Mouse (Mus musculus) intestine, embryonic 16.5 days (tissue): Measurements from ENCODE around the gene Slc12a9. TPM values are rescaled to one million over a fixed set of nuclear protein-coding genes. Genes with fewer than 3 reads are reported as not detected.

Experiments
- ATAC-seq: fragments of 200-750 bp; cut with Nextera tagmentation; 2 replicates; pipeline ENCODE4 v1.8.0; 2017; ENCODE audit warnings: moderate TSS enrichment, moderate library complexity
- H3K27ac ChIP-seq: fragments of 300-500 bp; sonication (generic); 2 replicates; pipeline ENCODE4 v1.5.1; 2014; ENCODE audit warnings: mild to moderate bottlenecking, low read length
- H3K27me3 ChIP-seq: fragments of 300-500 bp; sonication (generic); replicated peaks from 2 replicates; pipeline ENCODE4 v1.6.1; 2014; ENCODE audit warnings: low read length, control low read depth, mixed read lengths; ENCODE audit not compliant: control insufficient read depth, insufficient read depth
- H3K36me3 ChIP-seq: fragments of 300-500 bp; sonication (generic); 2 replicates; pipeline ENCODE4 v1.6.1; 2014; ENCODE audit warnings: low read length, control low read depth; ENCODE audit not compliant: control insufficient read depth, insufficient read depth
- H3K4me1 ChIP-seq: fragments of 300-500 bp; sonication (generic); 2 replicates; pipeline ENCODE4 v1.6.1; 2014; ENCODE audit warnings: low read length, control low read depth, mixed read lengths; ENCODE audit not compliant: control insufficient read depth, insufficient read depth
- H3K4me2 ChIP-seq: fragments of 300-500 bp; sonication (generic); 2 replicates; pipeline ENCODE4 v1.6.1; 2014; ENCODE audit warnings: low read depth, low read length, control low read depth
- H3K4me3 ChIP-seq: fragments of 300-500 bp; sonication (generic); 2 replicates; pipeline ENCODE4 v1.5.1; 2014; ENCODE audit warnings: mild to moderate bottlenecking, low read length
- H3K9ac ChIP-seq: fragments of 300-500 bp; sonication (generic); 2 replicates; pipeline ENCODE4 v1.6.1; 2014; ENCODE audit warnings: low read depth, low read length
- H3K9me3 ChIP-seq: fragments of 300-500 bp; sonication (generic); 2 replicates; pipeline ENCODE4 v1.6.1; 2016; ENCODE audit warnings: low read length, control low read depth; ENCODE audit not compliant: control insufficient read depth
- whole genome bisulfite sequencing: fragments of 180-500 bp; shearing (Covaris S2); extraction: QIAGEN DNeasy Blood & Tissue Kit; methylation state at CpG from one replicate; pipeline ENCODE4 v1.1.7; 2014; 5-methylcytosine and 5-hydroxymethylcytosine counted together
- polyA plus RNA-seq: library from polyadenylated mRNA; unstranded; fragments of >200 nt; fragmentation: Nextera tagmentation; extraction: Ambion mirVana; gene quantifications from 2 replicates; pipeline ENCODE4 v1.2.1, GENCODE M21; 2015

The Slc12a9 gene
- 14.7 and 15.7 TPM in 2 replicates for polyA plus RNA-seq

GRCm38 (mm10) chr5:137333512-137334174, at the start of gene Slc12a9:
Gene Slc12a9 (minus strand): TSS chr5:137333597.
- Histone ChIP-seq H3K36me3 (no peaks in the 10 kb centered on the region), H3K27ac (peak within 1 kb of the TSS; percentile 69), H3K4me2 (peak within 1 kb of the TSS; percentile 80), H3K4me3 (peak within 1 kb of the TSS; percentile 73), H3K9me3 (no peaks in the 10 kb centered on the region), H3K4me1 (peaks cover 26% of the 10 kb centered on the region), H3K27me3 (no peaks in the 10 kb centered on the region), H3K9ac (peak within 1 kb of the TSS; percentile 81)
- peak; percentile 88 for ATAC-seq
- WGBS = under 1% methylated on average over 44 of the region's 44 CpGs

GRCm38 (mm10) chr5:137381152-137381551, 47.8 kb upstream of the Slc12a9 start:
- no peak overlapping the region for H3K4me3 ChIP-seq
- no peaks in the 10 kb centered on the region for H3K27me3 ChIP-seq
- H3K4me2 ChIP-seq = no peak overlapping the region
- H3K9ac ChIP-seq = no peak overlapping the region
- H3K4me1 ChIP-seq = peaks cover 6% of the 10 kb centered on the region
- H3K36me3 ChIP-seq = no peaks in the 10 kb centered on the region
- WGBS = 55% methylated on average over 4 of the region's 4 CpGs
- no peak overlapping the region for H3K27ac ChIP-seq
- no peaks in the 10 kb centered on the region for H3K9me3 ChIP-seq
- no peak for ATAC-seq

DNA sequence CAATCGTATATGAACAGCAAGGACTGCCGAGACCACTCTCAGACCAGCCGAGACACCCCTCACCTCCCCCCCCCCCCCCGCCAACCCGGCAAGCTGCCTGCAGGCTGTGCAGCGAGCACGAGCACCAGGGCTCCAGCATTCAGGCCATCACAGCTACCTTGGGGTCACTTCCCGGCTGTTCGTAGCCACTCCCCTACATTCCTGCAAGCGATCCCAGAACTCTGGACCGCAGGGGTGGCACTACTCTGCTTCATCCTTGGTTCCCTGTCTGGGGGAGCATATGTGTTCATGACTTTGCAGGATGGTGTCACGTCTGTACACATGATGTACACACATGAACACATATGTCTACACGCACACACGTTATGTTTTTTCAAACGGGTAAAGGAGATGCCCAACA, 44.2 kb upstream of the Slc12a9 start:
- H3K9me3 ChIP-seq = no peaks in the 10 kb centered on the region
- H3K36me3 ChIP-seq = peaks cover 10% of the 10 kb centered on the region
- H3K27me3 ChIP-seq = no peaks in the 10 kb centered on the region
- 23% methylated on average over 11 of the region's 15 CpGs for WGBS
- H3K27ac ChIP-seq = no peak overlapping the region
- no peak overlapping the region for H3K4me3 ChIP-seq
- no peak overlapping the region; the same call in 1 of the 2 replicates for H3K4me2 ChIP-seq
- H3K4me1 ChIP-seq = peaks cover 10% of the 10 kb centered on the region
- no peak overlapping the region for H3K9ac ChIP-seq
- ATAC-seq = no peak

GRCm38 (mm10) chr5:137377176-137377575, 43.8 kb upstream of the Slc12a9 start:
- WGBS = 20% methylated on average over 10 of the region's 11 CpGs
- Histone ChIP-seq H3K4me1 (peaks cover 10% of the 10 kb centered on the region), H3K27me3 (no peaks in the 10 kb centered on the region), H3K9me3 (no peaks in the 10 kb centered on the region), H3K36me3 (peaks cover 14% of the 10 kb centered on the region), H3K4me3 (no peak overlapping the region), H3K27ac (no peak overlapping the region), H3K4me2 (peak overlapping the region; percentile 13; the same call in 1 of the 2 replicates), H3K9ac (no peak overlapping the region)
- peak; percentile 9 for ATAC-seq

DNA sequence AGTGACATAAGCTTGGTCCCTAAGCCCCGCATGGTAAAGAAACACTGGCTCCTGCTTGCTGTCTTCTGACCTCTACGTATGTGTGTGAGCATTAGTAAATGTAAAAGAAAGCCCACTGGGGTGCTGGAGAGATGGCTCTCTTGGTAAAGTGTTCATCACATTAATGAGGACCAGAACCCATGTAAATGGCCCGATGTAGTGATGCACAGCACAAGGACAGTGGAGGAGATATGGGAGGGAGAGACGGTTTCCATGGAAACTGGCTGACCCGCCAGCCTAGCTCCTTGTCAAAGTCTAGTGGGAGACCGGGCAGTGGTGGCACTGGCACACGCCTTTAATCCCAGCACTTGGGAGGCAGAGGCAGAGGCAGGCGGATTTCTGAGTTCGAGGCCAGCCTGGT, 43.3 kb upstream of the Slc12a9 start:
- no peak overlapping the region for H3K27ac ChIP-seq
- no peak overlapping the region for H3K4me2 ChIP-seq
- H3K9me3 ChIP-seq = no peaks in the 10 kb centered on the region
- WGBS = 47% methylated on average over 9 of the region's 9 CpGs
- ATAC-seq = 0 out of 2 replicates have a peak, but pooled peaks have one; percentile 27
- H3K4me3 ChIP-seq = no peak overlapping the region
- no peak overlapping the region for H3K9ac ChIP-seq
- peaks cover 16% of the 10 kb centered on the region for H3K36me3 ChIP-seq
- H3K4me1 ChIP-seq = peaks cover 10% of the 10 kb centered on the region
- H3K27me3 ChIP-seq = no peaks in the 10 kb centered on the region

- ATAC-seq = peak; percentile 29
- Histone ChIP-seq H3K9me3 (no peaks in the 10 kb centered on the region), H3K4me1 (peaks cover 10% of the 10 kb centered on the region), H3K27ac (peak overlapping the region; percentile 14; the same call in 1 of the 2 replicates), H3K27me3 (no peaks in the 10 kb centered on the region), H3K4me3 (no peak overlapping the region), H3K9ac (no peak overlapping the region), H3K4me2 (no peak overlapping the region), H3K36me3 (peaks cover 19% of the 10 kb centered on the region)
- WGBS = 38% methylated on average over 7 of the region's 7 CpGs
Measured at GRCm38 (mm10) chr5:137376198-137376597, 42.8 kb upstream of the Slc12a9 start.

DNA sequence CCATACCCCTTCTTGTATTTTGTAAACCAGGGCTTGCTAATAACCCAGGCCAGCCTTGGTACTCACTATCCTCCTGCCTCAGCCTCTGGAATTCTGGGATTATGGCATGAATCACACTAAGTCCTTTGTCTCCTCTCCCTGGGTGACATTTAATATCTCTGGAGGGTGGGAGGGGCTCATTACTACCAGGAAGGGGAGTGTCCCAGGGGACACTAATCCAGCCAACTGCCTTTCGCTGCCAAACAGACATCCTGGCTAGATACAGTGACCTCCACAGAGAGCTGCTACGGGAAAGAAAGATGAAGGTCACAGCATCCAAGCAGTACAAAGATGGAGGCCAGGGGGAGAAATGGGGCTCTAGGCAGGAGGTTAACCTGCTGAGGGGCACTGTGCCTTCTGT, 42.2 kb upstream of the Slc12a9 start:
- Histone ChIP-seq H3K36me3 (peaks cover 21% of the 10 kb centered on the region), H3K27me3 (no peaks in the 10 kb centered on the region), H3K4me2 (no peak overlapping the region), H3K27ac (peak overlapping the region; percentile 14; the same call in 1 of the 2 replicates), H3K9ac (no peak overlapping the region), H3K4me3 (no peak overlapping the region), H3K4me1 (peaks cover 10% of the 10 kb centered on the region), H3K9me3 (no peaks in the 10 kb centered on the region)
- 45% methylated on average over 2 of the region's 2 CpGs for WGBS
- ATAC-seq = peak; percentile 16; the same call in 1 of the 2 replicates

DNA sequence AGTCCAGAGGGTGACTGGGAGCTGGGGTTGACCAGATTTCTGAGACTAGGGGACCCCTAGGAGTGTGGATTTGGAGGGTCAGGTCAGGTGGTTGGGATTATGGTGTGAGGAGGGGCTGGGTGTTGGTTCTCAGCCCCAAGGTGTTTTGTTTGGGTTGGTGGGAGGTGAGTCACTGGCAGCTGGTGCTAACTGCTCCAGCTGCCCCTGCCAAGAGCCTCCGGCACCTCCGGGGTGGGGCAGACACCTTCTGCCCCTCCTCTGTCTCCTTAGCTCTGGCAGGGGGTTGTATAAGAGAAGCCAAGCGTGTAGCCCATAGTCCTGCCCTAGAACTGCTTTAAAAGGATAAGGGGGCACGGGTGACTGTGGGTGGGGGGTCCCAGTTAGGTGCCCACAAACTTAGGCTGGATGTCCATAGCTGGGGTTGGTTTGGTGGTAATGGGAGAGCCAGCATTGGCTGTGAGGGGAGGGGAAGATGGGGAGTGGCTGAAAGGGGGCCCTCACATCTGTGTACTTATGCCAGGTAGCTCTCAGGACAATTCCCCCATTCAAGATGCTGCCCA, 41.2 kb upstream of the Slc12a9 start:
- H3K9ac ChIP-seq = no peak overlapping the region
- H3K4me1 ChIP-seq = peaks cover 10% of the 10 kb centered on the region
- WGBS = 57% methylated on average over 4 of the region's 4 CpGs
- no peak overlapping the region for H3K4me2 ChIP-seq
- H3K9me3 ChIP-seq = no peaks in the 10 kb centered on the region
- no peak overlapping the region for H3K4me3 ChIP-seq
- ATAC-seq = no peak
- H3K36me3 ChIP-seq = peaks cover 30% of the 10 kb centered on the region
- H3K27me3 ChIP-seq = no peaks in the 10 kb centered on the region
- H3K27ac ChIP-seq = no peak overlapping the region

DNA sequence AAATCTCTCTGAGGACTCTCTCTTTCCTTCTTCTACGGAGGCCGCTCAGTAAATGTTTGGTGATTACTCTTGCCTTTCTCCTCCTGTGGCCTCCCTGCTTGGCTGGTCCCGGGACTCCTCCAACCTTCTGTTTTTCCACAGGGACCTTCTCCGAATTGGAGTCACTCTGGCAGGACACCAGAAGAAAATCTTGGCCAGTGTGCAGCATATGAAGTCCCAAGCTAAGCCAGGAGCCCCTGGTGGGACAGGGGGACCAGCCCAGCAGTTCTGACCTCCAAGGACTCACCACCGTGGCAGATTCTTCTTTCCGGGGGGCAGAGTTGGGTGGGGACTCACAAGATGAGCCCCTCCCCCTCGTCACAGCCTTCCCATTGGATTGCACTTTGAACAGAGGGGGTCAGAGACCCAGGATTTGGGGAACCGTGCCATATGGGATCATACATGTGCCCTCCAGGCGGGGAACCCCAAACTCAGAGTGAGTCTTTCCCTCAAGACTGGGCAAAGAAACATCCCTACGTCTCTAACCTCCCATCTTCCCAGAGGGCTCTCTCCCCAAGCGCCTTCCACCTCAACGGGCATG, 40.1 kb upstream of the Slc12a9 start:
- Histone ChIP-seq H3K9me3 (no peaks in the 10 kb centered on the region), H3K36me3 (peaks cover 34% of the 10 kb centered on the region), H3K4me3 (no peak overlapping the region), H3K4me2 (no peak overlapping the region), H3K27me3 (no peaks in the 10 kb centered on the region), H3K4me1 (peaks cover 8% of the 10 kb centered on the region), H3K9ac (no peak overlapping the region), H3K27ac (no peak overlapping the region)
- ATAC-seq = no peak
- 82% methylated on average over 12 of the region's 12 CpGs for WGBS
